Comparison of ENCODE assay signal across 8 mouse cellular contexts in genomic region chr16:76539669-76540068, GRCm38 (mm10).
DNase-seq lines count a peak whose midpoint lies in the region; ATAC-seq lines count a peak whose summit lies in the region.

No protein-coding gene starts in this region.

- no peaks in the 10 kb centered on the region for H3K9me3 ChIP-seq in liver, embryonic 15.5 days (replicated peaks)

- H3K4me1 ChIP-seq in liver, embryonic 15.5 days (replicated peaks): peaks cover 8% of the 10 kb centered on the region; the same call in 1 of the 2 replicates

- no peak overlapping the region for H3K9ac ChIP-seq in liver, embryonic 15.5 days

- peak; percentile 68 for ATAC-seq in liver, embryonic 15.5 days (ENCODE audit: insufficient read depth)
- ATAC-seq in activated CD4-positive, CD25-positive, alpha-beta regulatory T cell, adult 4 months: no peak

- no peak overlapping the region for H3K4me2 ChIP-seq in liver, embryonic 15.5 days

- H3K4me3 ChIP-seq in liver, embryonic 15.5 days (replicated peaks): no peak overlapping the region

- no peaks in the 10 kb centered on the region for H3K27me3 ChIP-seq in liver, embryonic 15.5 days

- H3K36me3 ChIP-seq in liver, embryonic 15.5 days (replicated peaks): no peaks in the 10 kb centered on the region

- DNase-seq in 3T3-L1 (ENCODE audit: low read depth, low spot score) (peak; percentile 79), R1 (ENCODE audit: low read depth, low spot score) (peak; percentile 90)
- peak; percentile 78 for DNase-seq in gonadal fat pad, adult 2 months (ENCODE audit: low read depth)
- DNase-seq in hindlimb bud, embryonic 11.5 days (ENCODE audit: extremely low spot score, low read depth, low spot score): peak; percentile 28
- peak; percentile 80 for DNase-seq in retina, postnatal 7 days (ENCODE audit: low read depth, low spot score)
- no peak for DNase-seq in layer of hippocampus, postnatal 36 days

- no peak overlapping the region for H3K27ac ChIP-seq in liver, embryonic 15.5 days (replicated peaks)

- 26% methylated on average over 6 of the region's 6 CpGs for WGBS in liver, embryonic 15.5 days (ENCODE audit: insufficient replicate concordance)

Comparison
In these comparisons a context has a peak if more than half of its experiments do, and no peak if none do; other contexts are left out.
1. DNase-seq: peak in 3T3-L1 (single experiment), R1 (single experiment), gonadal fat pad, adult 2 months (single experiment), hindlimb bud, embryonic 11.5 days (single experiment) and retina, postnatal 7 days (single experiment); none in layer of hippocampus, postnatal 36 days (0 of 2).